In the genomic region with DNA sequence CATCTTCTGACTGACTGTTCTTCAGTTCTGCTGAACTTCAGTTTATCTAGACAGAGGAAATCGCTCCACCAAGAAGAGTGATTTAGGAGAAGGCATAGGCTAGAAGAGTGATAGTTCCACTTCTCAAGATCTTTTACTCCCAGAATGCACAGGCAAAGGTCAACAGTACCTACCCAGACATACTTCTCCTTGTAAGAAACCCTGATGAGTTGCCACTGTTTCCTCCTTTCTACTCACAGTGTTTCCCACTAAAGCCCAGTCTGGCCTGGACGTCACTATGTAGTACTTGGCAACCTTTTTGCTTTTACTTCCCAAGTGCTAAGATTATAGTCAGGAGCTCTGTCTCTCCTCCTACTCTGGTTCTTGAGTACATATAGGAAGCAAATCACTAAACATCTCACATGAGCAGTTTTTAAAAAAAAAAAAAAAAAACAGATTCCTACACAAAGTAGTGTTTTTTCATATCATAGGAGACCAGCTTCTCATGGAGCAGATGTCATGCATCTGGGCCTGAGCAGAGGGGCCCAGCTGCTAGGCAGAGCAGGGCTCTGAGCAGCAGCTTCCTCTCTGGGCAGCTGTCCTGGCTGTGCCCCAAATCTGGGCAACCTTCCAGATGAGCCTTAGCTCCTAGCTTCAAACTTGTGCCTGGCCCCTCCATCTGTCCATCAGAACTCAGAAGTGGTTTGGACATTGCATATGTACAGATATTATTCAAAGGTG, we compare ENCODE assay signal across 9 mouse cellular contexts. TPM values are rescaled to one million over a fixed set of nuclear protein-coding genes. Genes with fewer than 3 reads are reported as not detected.
A peak's percentile ranks its signal among the peaks of the same experiment; 100 is the strongest.
DNase-seq lines count a peak whose midpoint lies in the region; ATAC-seq lines count a peak whose summit lies in the region.
"Had no signal": no experiment of that assay in that cellular context is flagged by ENCODE, and none has a peak within 500 bp of the region (broad histone marks: within the 10 kb centered on the region; RNA-seq: fewer than 3 reads in every experiment).

No protein-coding gene starts in this region.

- H3K4me1 ChIP-seq in midbrain, embryonic 13.5 days (replicated peaks), result no peaks in the 10 kb centered on the region
- H3K4me1 ChIP-seq in midbrain, embryonic 11.5 days (ENCODE audit: control insufficient read depth, insufficient read depth, low read length), result no peaks in the 10 kb centered on the region

- no peaks in the 10 kb centered on the region for H3K27me3 ChIP-seq in midbrain, embryonic 13.5 days
- no peaks in the 10 kb centered on the region for H3K27me3 ChIP-seq in midbrain, embryonic 11.5 days (ENCODE audit: control insufficient read depth, insufficient read depth, low read length)

- DNase-seq in cerebellum, postnatal 14 days, result peak; percentile 16 to 44
- no peak for DNase-seq in cerebellum, adult 9-11 months
- DNase-seq in midbrain, embryonic 11.5 days (ENCODE audit: low spot score, missing footprints), result no peak
- DNase-seq in gastrocnemius, postnatal 4 days (ENCODE audit: low spot score in 2 of 2), result peak; percentile 27 to 70
- no peak for DNase-seq in cerebellum, adult 11 months
- no peak for DNase-seq in embryo, embryonic 10.5 days (ENCODE audit: low spot score)

- H3K9me3 ChIP-seq in midbrain, embryonic 13.5 days, result no peaks in the 10 kb centered on the region
- no peaks in the 10 kb centered on the region for H3K9me3 ChIP-seq in midbrain, embryonic 11.5 days (ENCODE audit: control insufficient read depth, low read length)

- H3K4me3 ChIP-seq in midbrain, embryonic 13.5 days (replicated peaks), result no peak overlapping the region
- H3K4me3 ChIP-seq in midbrain, embryonic 11.5 days (ENCODE audit: low read depth, low read length), result no peak overlapping the region

- H3K27ac ChIP-seq in midbrain, embryonic 13.5 days, result no peak overlapping the region
- no peak overlapping the region for H3K27ac ChIP-seq in midbrain, embryonic 11.5 days (ENCODE audit: low read depth, low read length)
- H3K27ac ChIP-seq: kidney, postnatal 0 days had no signal

- ATAC-seq in midbrain, embryonic 13.5 days, result peak; percentile 60; the same call in 1 of the 2 replicates
- ATAC-seq in midbrain, embryonic 11.5 days (ENCODE audit: low FRiP score), result no peak
- ATAC-seq in monocyte, adult 5-6 weeks (replicated peaks; ENCODE audit: insufficient number of reproducible peaks, low FRiP score, low TSS enrichment, poor library complexity, severe bottlenecking), result peak; percentile 64

- WGBS in midbrain, embryonic 13.5 days, result 78% methylated on average over 2 of the region's 2 CpGs
- 70% methylated on average over 2 of the region's 2 CpGs for WGBS in midbrain, embryonic 11.5 days

- H3K4me2 ChIP-seq in midbrain, embryonic 13.5 days (replicated peaks), result no peak overlapping the region
- H3K4me2 ChIP-seq in midbrain, embryonic 11.5 days, result no peak overlapping the region

- H3K36me3 ChIP-seq in midbrain, embryonic 13.5 days, result no peaks in the 10 kb centered on the region
- no peaks in the 10 kb centered on the region for H3K36me3 ChIP-seq in midbrain, embryonic 11.5 days (ENCODE audit: control insufficient read depth, insufficient read depth, low read length)

- H3K9ac ChIP-seq in midbrain, embryonic 13.5 days (replicated peaks), result no peak overlapping the region
- no peak overlapping the region for H3K9ac ChIP-seq in midbrain, embryonic 11.5 days (ENCODE audit: low read length)

RNA-seq across cellular contexts. Expression of a gene that starts 8.4 kb away (rescaled TPM):
- not detected in 2 replicates for polyA plus RNA-seq in midbrain, embryonic 13.5 days (2015; fragmentation: Nextera tagmentation; extraction: Ambion mirVana)
- 0.17 and 0.36 TPM in 2 replicates for polyA plus RNA-seq in midbrain, embryonic 11.5 days (2014; fragmentation: Nextera tagmentation; extraction: Ambion mirVana)
- total RNA-seq in gastrocnemius, postnatal 4 days (2021), result 1 to 10 TPM; 1.7 to 2.3 TPM
- total RNA-seq in monocyte, adult 5-6 weeks (2017), result 26.6 to 78.3 TPM (median 40.3 TPM) in 3 replicates

RNA-seq across cellular contexts. Expression of a gene that starts 34.2 kb away (rescaled TPM):
- polyA plus RNA-seq in midbrain, embryonic 13.5 days (2015; fragmentation: Nextera tagmentation; extraction: Ambion mirVana), result 5.9 and 7.9 TPM in 2 replicates
- polyA plus RNA-seq in midbrain, embryonic 11.5 days (2014; fragmentation: Nextera tagmentation; extraction: Ambion mirVana), result 26.0 and 27.5 TPM in 2 replicates
- not detected for total RNA-seq in gastrocnemius, postnatal 4 days (2021)
- total RNA-seq in monocyte, adult 5-6 weeks (2017), result 0.68 TPM in 1 of 3 replicates, not detected in the others
- polyA plus RNA-seq: kidney, postnatal 0 days had no signal

Comparison
In these comparisons a context has a peak if more than half of its experiments do, and no peak if none do; other contexts are left out.
1. DNase-seq: peak in cerebellum, postnatal 14 days (2 of 2) and gastrocnemius, postnatal 4 days (2 of 2); none in cerebellum, adult 9-11 months (single experiment), midbrain, embryonic 11.5 days (single experiment), cerebellum, adult 11 months (single experiment) and embryo, embryonic 10.5 days (single experiment).